Mouse (Mus musculus): ENCODE data around the gene Lcn3. TPM values are rescaled to one million over a fixed set of nuclear protein-coding genes. Genes with fewer than 3 reads are reported as not detected.
"Not testable (repeated sequence)": the region's sequence is repeated elsewhere in the genome, so short reads cannot be mapped to it uniquely, and the experiment has no call there.

Lcn3 gene
- not detected in 2 replicates for polyA plus RNA-seq (2015; fragmentation: Nextera tagmentation; extraction: Ambion mirVana)

- Histone ChIP-seq H3K27ac (no peak within 1 kb of the TSS), H3K9me3 (no peaks in the 10 kb centered on the region), H3K4me1 (no peaks in the 10 kb centered on the region), H3K4me2 (no peak within 1 kb of the TSS), H3K36me3 (replicated peaks) (no peaks in the 10 kb centered on the region), H3K9ac (no peak within 1 kb of the TSS), H3K27me3 (replicated peaks) (no peaks in the 10 kb centered on the region), H3K4me3 (no peak within 1 kb of the TSS)
- 44% methylated on average over 2 of the region's 2 CpGs for WGBS
- no peak for ATAC-seq (replicated peaks)
Observed at GRCm38 (mm10) chr2:25765269-25765668, at the start of gene Lcn3. Lcn3 (plus strand) TSS chr2:25765569.

DNA sequence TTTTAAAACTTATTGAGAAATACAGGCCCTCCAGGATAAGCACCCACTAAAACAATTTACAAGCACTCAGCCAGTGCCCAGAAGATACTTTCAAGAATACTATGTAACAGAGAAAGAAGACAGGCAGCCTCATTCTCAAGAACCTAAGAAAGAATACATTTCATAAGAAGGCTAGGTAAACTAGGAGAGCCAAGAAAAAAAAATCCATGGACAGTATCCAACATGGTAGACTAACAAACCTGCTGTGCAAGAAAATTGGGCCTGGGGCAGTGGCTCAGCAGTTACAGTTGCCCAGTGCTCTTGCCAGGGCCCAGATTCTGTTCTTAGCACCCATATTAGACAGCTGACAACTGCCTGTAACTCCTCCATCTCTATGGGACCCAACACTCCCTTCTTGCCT, 48.1 kb upstream of the Lcn3 start:
- Histone ChIP-seq H3K36me3 (replicated peaks) (no peaks in the 10 kb centered on the region), H3K27ac (no peak overlapping the region), H3K27me3 (replicated peaks) (no peaks in the 10 kb centered on the region), H3K4me1 (no peaks in the 10 kb centered on the region), H3K9ac (no peak overlapping the region), H3K9me3 (no peaks in the 10 kb centered on the region), H3K4me2 (no peak overlapping the region), H3K4me3 (no peak overlapping the region)
- no peak for ATAC-seq (replicated peaks)

DNA sequence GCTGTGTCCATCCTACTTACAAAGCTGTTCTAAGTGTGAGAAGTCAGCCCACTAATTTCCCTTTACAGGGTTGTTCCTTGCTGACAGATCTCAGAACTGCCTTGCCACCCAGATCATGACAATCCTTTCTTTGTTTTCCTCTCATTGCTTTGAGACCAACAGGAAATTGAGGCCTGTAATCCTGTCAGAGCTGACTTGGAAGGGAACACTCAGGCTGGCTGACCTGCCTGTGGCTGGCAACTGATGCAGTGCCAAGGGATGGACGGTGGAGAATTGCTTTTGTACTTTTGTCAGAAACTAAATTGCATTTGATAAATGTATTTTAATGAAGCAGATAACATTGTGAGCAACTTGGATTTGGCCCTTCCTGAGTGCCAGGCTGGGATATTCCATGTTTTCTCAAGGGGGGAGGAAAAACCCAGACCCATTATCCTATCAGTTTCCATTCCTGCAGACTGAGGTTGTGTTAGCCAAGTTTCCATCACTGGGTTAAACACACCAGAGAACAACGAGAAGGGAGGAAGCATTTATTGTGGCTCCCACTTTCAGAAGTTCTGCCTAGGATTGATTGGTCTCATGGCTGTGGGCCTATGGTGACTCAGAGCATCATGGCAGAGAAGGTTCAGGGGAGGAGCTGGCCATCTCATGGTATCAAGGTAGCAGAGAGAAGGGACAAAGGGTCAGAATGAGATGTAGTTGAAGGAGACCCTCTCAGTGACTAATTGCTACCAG, 32.0 kb upstream of the Lcn3 start:
- no peak overlapping the region for H3K4me2 ChIP-seq
- H3K4me1 ChIP-seq = no peaks in the 10 kb centered on the region
- H3K9me3 ChIP-seq = no peaks in the 10 kb centered on the region
- H3K27ac ChIP-seq = no peak overlapping the region
- H3K4me3 ChIP-seq = no peak overlapping the region
- H3K36me3 ChIP-seq (replicated peaks) = no peaks in the 10 kb centered on the region
- no peaks in the 10 kb centered on the region for H3K27me3 ChIP-seq (replicated peaks)
- no peak overlapping the region for H3K9ac ChIP-seq
- 63% methylated on average over 2 of the region's 2 CpGs for WGBS
- ATAC-seq (replicated peaks) = no peak

- 93% methylated on average over 3 of the region's 3 CpGs for WGBS
- H3K4me3 ChIP-seq; H3K27me3 ChIP-seq (replicated peaks); H3K9me3 ChIP-seq; H3K27ac ChIP-seq; H3K36me3 ChIP-seq (replicated peaks); H3K9ac ChIP-seq; H3K4me1 ChIP-seq; ATAC-seq (replicated peaks); H3K4me2 ChIP-seq: not testable (repeated sequence)
Observed at GRCm38 (mm10) chr2:25736709-25737108, 28.7 kb upstream of the Lcn3 start, which contains the start of gene Obp2b. Obp2b (plus strand) TSS chr2:25737009.

- no peak overlapping the region for H3K4me2 ChIP-seq
- no peak overlapping the region for H3K9ac ChIP-seq
- 76% methylated on average over 1 of the region's 1 CpGs for WGBS
- no peaks in the 10 kb centered on the region for H3K9me3 ChIP-seq
- H3K27ac ChIP-seq = no peak overlapping the region
- H3K4me1 ChIP-seq = no peaks in the 10 kb centered on the region
- no peaks in the 10 kb centered on the region for H3K27me3 ChIP-seq (replicated peaks)
- ATAC-seq (replicated peaks) = no peak
- H3K4me3 ChIP-seq = no peak overlapping the region
- no peaks in the 10 kb centered on the region for H3K36me3 ChIP-seq (replicated peaks)
Observed at GRCm38 (mm10) chr2:25741671-25742070, 23.7 kb upstream of the Lcn3 start.

GRCm38 (mm10) chr2:25754201-25754600, 11.2 kb upstream of the Lcn3 start:
- H3K27ac ChIP-seq = no peak overlapping the region
- H3K9ac ChIP-seq = no peak overlapping the region
- 88% methylated on average over 1 of the region's 1 CpGs for WGBS
- H3K36me3 ChIP-seq (replicated peaks) = no peaks in the 10 kb centered on the region
- no peak for ATAC-seq (replicated peaks)
- H3K4me2 ChIP-seq = no peak overlapping the region
- H3K4me1 ChIP-seq = no peaks in the 10 kb centered on the region
- no peaks in the 10 kb centered on the region for H3K9me3 ChIP-seq
- no peak overlapping the region for H3K4me3 ChIP-seq
- H3K27me3 ChIP-seq (replicated peaks) = no peaks in the 10 kb centered on the region

DNA sequence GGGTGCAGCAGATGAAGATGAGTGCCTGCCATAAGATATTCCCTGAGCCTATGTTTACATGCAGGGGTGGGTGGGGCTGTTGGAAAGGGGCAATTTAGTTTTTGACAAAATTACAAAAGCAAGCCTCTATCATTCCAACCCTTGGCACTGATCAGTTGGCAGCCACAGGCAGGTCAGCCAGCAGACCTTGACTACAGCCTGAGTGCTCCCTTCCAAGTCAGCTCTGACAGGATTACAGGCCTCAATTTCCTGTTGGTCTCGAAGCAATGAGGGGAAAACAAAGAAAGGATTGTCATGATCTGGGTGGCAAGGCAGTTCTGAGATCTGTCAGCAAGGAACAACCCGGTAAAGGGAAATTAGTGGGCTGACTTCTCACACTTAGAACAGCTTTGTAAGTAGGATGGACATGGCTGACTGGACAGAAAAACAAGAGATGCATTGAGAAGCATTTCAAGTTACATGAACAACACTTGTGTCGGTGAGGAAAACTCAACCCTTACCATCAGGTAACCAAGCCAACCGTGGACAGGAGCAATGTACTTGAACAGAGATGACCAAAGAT, 7.2 kb upstream of the Lcn3 start:
- no peak overlapping the region for H3K9ac ChIP-seq
- H3K9me3 ChIP-seq = no peaks in the 10 kb centered on the region
- no peaks in the 10 kb centered on the region for H3K27me3 ChIP-seq (replicated peaks)
- 42% methylated on average over 4 of the region's 4 CpGs for WGBS
- H3K4me2 ChIP-seq = no peak overlapping the region
- no peak overlapping the region for H3K4me3 ChIP-seq
- no peak overlapping the region for H3K27ac ChIP-seq
- no peaks in the 10 kb centered on the region for H3K36me3 ChIP-seq (replicated peaks)
- H3K4me1 ChIP-seq = no peaks in the 10 kb centered on the region
- no peak for ATAC-seq (replicated peaks)

- no peak overlapping the region for H3K9ac ChIP-seq
- H3K4me2 ChIP-seq = no peak overlapping the region
- H3K36me3 ChIP-seq (replicated peaks) = no peaks in the 10 kb centered on the region
- no peaks in the 10 kb centered on the region for H3K4me1 ChIP-seq
- no peak for ATAC-seq (replicated peaks)
- no peaks in the 10 kb centered on the region for H3K27me3 ChIP-seq (replicated peaks)
- 89% methylated on average over 4 of the region's 4 CpGs for WGBS
- H3K9me3 ChIP-seq = no peaks in the 10 kb centered on the region
- no peak overlapping the region for H3K27ac ChIP-seq
- H3K4me3 ChIP-seq = no peak overlapping the region
Observed at GRCm38 (mm10) chr2:25767764-25768163, 2.4 kb downstream of the Lcn3 start.

- no peak for ATAC-seq (replicated peaks)
- Histone ChIP-seq H3K27me3 (replicated peaks) (no peaks in the 10 kb centered on the region), H3K36me3 (replicated peaks) (no peaks in the 10 kb centered on the region), H3K9ac (no peak overlapping the region), H3K4me1 (no peaks in the 10 kb centered on the region), H3K4me3 (no peak overlapping the region), H3K4me2 (no peak overlapping the region), H3K27ac (no peak overlapping the region), H3K9me3 (no peaks in the 10 kb centered on the region)
- 86% methylated on average over 2 of the region's 2 CpGs for WGBS
Observed at GRCm38 (mm10) chr2:25773507-25773906, 8.1 kb downstream of the Lcn3 start.

- H3K9me3 ChIP-seq = no peaks in the 10 kb centered on the region
- 85% methylated on average over 2 of the region's 2 CpGs for WGBS
- no peak overlapping the region for H3K4me2 ChIP-seq
- H3K4me1 ChIP-seq = no peaks in the 10 kb centered on the region
- no peak overlapping the region for H3K4me3 ChIP-seq
- no peaks in the 10 kb centered on the region for H3K36me3 ChIP-seq (replicated peaks)
- H3K27ac ChIP-seq = no peak overlapping the region
- ATAC-seq (replicated peaks) = no peak
- H3K9ac ChIP-seq = no peak overlapping the region
- no peaks in the 10 kb centered on the region for H3K27me3 ChIP-seq (replicated peaks)
Observed at GRCm38 (mm10) chr2:25774640-25775039, 9.3 kb downstream of the Lcn3 start.

DNA sequence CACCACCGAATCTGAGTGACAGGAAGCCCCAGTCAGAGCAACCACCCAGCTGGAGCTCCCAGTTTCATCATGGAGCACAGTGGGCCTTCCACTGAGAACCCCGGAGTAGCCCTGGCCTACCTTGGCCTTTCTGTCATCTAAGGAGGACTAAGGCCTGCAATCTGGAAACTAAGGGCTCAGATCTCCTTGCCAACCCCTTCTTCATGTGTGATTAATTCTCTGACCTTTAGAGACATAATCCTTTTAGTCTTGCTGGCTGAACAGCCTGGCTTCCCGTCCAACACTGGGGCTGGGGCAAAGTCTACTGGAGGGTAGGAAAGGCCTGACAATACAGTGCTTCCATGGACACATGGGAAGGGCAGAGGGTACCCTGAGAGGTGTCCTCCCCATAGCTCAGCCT, 10.6 kb downstream of the Lcn3 start:
- Histone ChIP-seq H3K4me3 (no peak overlapping the region), H3K27me3 (replicated peaks) (no peaks in the 10 kb centered on the region), H3K27ac (no peak overlapping the region), H3K9ac (no peak overlapping the region), H3K36me3 (replicated peaks) (no peaks in the 10 kb centered on the region), H3K9me3 (no peaks in the 10 kb centered on the region), H3K4me1 (no peaks in the 10 kb centered on the region), H3K4me2 (no peak overlapping the region)
- ATAC-seq (replicated peaks) = no peak
- 45% methylated on average over 3 of the region's 3 CpGs for WGBS

DNA sequence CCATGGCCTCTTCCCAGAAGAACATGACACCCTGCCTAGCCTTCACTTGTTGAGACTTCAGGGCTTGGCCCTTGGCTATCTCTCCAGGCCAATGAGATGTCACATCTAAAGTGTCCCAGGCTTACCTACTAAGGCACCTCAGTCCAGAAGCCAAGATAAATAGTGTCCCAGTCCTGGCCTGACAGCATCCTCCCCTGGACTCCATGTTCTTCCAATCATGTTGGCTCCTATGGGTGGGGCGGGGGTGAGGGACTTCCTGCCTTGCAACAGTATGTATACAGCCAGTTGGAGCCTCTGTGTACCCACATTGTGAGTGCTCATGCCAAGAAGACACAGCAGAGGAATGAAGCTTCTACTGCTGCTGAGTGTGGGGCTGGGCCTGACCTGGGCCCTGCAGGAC, 11.3 kb downstream of the Lcn3 start, which contains the start of gene Lcn11:
Gene Lcn11 (plus strand): TSS at position 301 of the 400 bp plus-strand sequence.
- Histone ChIP-seq H3K9ac (no peak within 1 kb of the TSS), H3K4me2 (no peak within 1 kb of the TSS), H3K27me3 (replicated peaks) (no peaks in the 10 kb centered on the region), H3K9me3 (no peaks in the 10 kb centered on the region), H3K4me1 (no peaks in the 10 kb centered on the region), H3K27ac (no peak within 1 kb of the TSS), H3K36me3 (replicated peaks) (no peaks in the 10 kb centered on the region), H3K4me3 (no peak within 1 kb of the TSS)
- WGBS = 91% methylated on average over 1 of the region's 1 CpGs
- ATAC-seq (replicated peaks) = no peak

DNA sequence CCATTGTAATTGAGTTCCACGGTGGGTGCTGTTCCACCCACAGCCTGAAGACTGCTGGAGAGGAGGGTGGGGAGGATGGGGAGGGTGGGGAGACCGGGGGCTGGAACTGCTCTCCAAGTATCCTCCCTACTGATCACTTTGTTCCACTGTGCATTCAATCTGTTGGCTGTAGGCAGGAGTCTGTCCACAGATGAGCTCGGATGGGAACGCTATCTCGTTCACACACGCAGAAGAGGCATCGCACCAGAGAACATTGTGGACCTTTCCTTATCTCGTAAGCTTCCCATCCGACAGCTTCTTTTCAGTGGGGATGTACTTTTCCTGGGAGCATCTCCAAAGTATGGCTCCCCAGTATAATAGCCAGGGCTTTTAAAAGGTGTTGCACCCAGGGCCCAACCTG, 13.7 kb downstream of the Lcn3 start:
- Histone ChIP-seq H3K36me3 (replicated peaks) (no peaks in the 10 kb centered on the region), H3K4me2 (no peak overlapping the region), H3K4me3 (no peak overlapping the region), H3K27ac (no peak overlapping the region), H3K27me3 (replicated peaks) (no peaks in the 10 kb centered on the region), H3K4me1 (no peaks in the 10 kb centered on the region), H3K9me3 (no peaks in the 10 kb centered on the region), H3K9ac (no peak overlapping the region)
- 90% methylated on average over 9 of the region's 9 CpGs for WGBS
- no peak for ATAC-seq (replicated peaks)

All from midbrain, embryonic 15.5 days (tissue).